Mouse (Mus musculus): Measurements from ENCODE around the gene Rab11fip5. TPM values are rescaled to one million over a fixed set of nuclear protein-coding genes. Genes with fewer than 3 reads are reported as not detected.

Gene Rab11fip5
- 1.2 to 2.2 TPM (median 1.7 TPM) in 4 replicates for total RNA-seq (2023)

GRCm38 (mm10) chr6:85373951-85374733 is at the start of gene Rab11fip5:
Gene Rab11fip5 (minus strand): TSS chr6:85374634.

GRCm38 (mm10) chr6:85423836-85424379 is 49.5 kb upstream of the Rab11fip5 start, which contains the start of gene Noto:
Gene Noto (plus strand): TSS chr6:85423886.

GRCm38 (mm10) chr6:85333000-85333669 is 41.3 kb downstream of the Rab11fip5 start, which contains the start of gene Sfxn5:
Gene Sfxn5 (minus strand): TSS chr6:85333422.

Other genes starting within 250 kb of the Rab11fip5 start
- gene Spr, start 236.9 kb downstream of the Rab11fip5 start, total RNA-seq (2023), result 4.4 to 6.5 TPM (median 4.8 TPM) in 4 replicates
- not detected in 4 replicates for gene Emx1, start 187.2 kb downstream of the Rab11fip5 start, total RNA-seq (2023)
- gene Sfxn5, start 41.2 kb downstream of the Rab11fip5 start, total RNA-seq (2023), result 13.0 to 17.2 TPM (median 14.0 TPM) in 4 replicates
- not detected in 4 replicates for gene Noto, start 49.3 kb upstream of the Rab11fip5 start, total RNA-seq (2023)
- gene Smyd5, start 57.4 kb upstream of the Rab11fip5 start, total RNA-seq (2023), result 42.4 to 49.5 TPM (median 45.6 TPM) in 4 replicates
- gene Cct7, start 76.9 kb upstream of the Rab11fip5 start, total RNA-seq (2023), result 136 to 160 TPM (median 153 TPM) in 4 replicates
- gene Pradc1, start 77.3 kb upstream of the Rab11fip5 start, total RNA-seq (2023), result 10.2 to 20.2 TPM (median 11.7 TPM) in 4 replicates
- gene Fbxo41, start 128.4 kb upstream of the Rab11fip5 start, total RNA-seq (2023), result not detected in 4 replicates
- 0.41 to 0.88 TPM (median 0.67 TPM) in 4 replicates for gene Egr4, start 139.0 kb upstream of the Rab11fip5 start, total RNA-seq (2023)
- gene Alms1, start 212.9 kb upstream of the Rab11fip5 start, total RNA-seq (2023), result 4.4 to 5.7 TPM (median 5.1 TPM) in 4 replicates